Mouse (Mus musculus): ENCODE measurements around the gene Usp16. TPM values are rescaled to one million over a fixed set of nuclear protein-coding genes. Genes with fewer than 3 reads are reported as not detected.

The Usp16 gene
- 169 TPM for polyA plus RNA-seq (2014; fragmentation: Illumina TruSeq; extraction: RNeasy Lipid Tissue Mini Kit (QIAGEN cat#74804); ENCODE audit: low read depth, low replicate concordance)

DNA sequence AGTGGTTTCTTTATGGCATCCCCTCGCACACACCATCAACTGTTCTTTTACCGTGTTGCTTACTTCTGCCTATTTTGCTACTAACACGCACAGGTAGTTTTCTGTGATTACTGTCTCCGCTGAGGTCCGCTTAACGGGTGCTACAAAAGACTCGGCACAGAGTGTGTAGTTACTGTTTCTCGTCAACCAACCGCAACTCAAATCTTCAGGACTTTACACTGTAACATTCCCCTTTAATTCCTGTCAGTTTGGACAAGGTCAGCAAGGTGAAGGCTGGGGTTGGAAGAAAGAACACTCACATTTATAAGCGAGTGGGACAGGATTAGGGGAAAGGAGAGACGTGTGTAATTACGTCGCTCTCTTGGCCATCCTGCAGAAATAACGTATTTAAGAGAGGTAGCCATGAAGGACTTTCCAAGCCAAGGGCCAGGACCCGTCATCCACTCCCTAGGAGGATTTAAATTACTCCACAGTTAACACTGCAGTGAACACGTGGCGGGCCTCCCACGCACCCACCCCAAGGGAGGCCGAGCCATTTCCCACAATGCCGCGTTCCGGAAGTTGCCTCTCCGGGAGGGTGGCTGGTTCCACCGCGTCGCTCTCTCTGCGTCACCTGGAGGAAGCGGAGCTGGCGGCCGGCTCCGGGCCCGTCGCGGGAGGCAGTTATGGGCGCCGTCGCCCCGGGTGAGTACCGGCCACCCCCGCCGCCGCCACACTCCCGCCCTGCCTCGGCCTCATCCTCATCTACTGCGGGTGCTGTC lies at the start of gene Usp16:
TSS of gene Usp16 (plus strand) at position 285 of the 761 bp plus-strand sequence.

GRCm38 (mm10) chr16:87432033-87432814 lies 22.3 kb upstream of the Usp16 start, which contains the start of gene Ltn1:
Ltn1 (minus strand) TSS chr16:87432612.

GRCm38 (mm10) chr16:87440184-87440686 lies 14.3 kb upstream of the Usp16 start, which contains the start of gene Rwdd2b:
Rwdd2b (minus strand) TSS chr16:87440573.

GRCm38 (mm10) chr16:87495716-87496447 lies 41.4 kb downstream of the Usp16 start, which contains the start of gene Cct8:
Cct8 (minus strand) TSS chr16:87495873.

Other genes starting within 250 kb of the Usp16 start
- 36.8 TPM for gene N6amt1, start 100.5 kb upstream of the Usp16 start, polyA plus RNA-seq (2014; fragmentation: Illumina TruSeq; extraction: RNeasy Lipid Tissue Mini Kit (QIAGEN cat#74804); ENCODE audit: low read depth, low replicate concordance)
- gene Ltn1, start 22.1 kb upstream of the Usp16 start, polyA plus RNA-seq (2014; fragmentation: Illumina TruSeq; extraction: RNeasy Lipid Tissue Mini Kit (QIAGEN cat#74804); ENCODE audit: low read depth, low replicate concordance): 53.9 TPM
- 6.3 TPM for gene Rwdd2b, start 14.1 kb upstream of the Usp16 start, polyA plus RNA-seq (2014; fragmentation: Illumina TruSeq; extraction: RNeasy Lipid Tissue Mini Kit (QIAGEN cat#74804); ENCODE audit: low read depth, low replicate concordance)
- gene Cct8, start 41.2 kb downstream of the Usp16 start, polyA plus RNA-seq (2014; fragmentation: Illumina TruSeq; extraction: RNeasy Lipid Tissue Mini Kit (QIAGEN cat#74804); ENCODE audit: low read depth, low replicate concordance): 454 TPM
- 4.0 TPM for gene Map3k7cl, start 98.6 kb downstream of the Usp16 start, polyA plus RNA-seq (2014; fragmentation: Illumina TruSeq; extraction: RNeasy Lipid Tissue Mini Kit (QIAGEN cat#74804); ENCODE audit: low read depth, low replicate concordance)
- 33.8 TPM for gene Bach1, start 244.2 kb downstream of the Usp16 start, polyA plus RNA-seq (2014; fragmentation: Illumina TruSeq; extraction: RNeasy Lipid Tissue Mini Kit (QIAGEN cat#74804); ENCODE audit: low read depth, low replicate concordance)